Mouse (Mus musculus): ENCODE measurements around the gene Ikzf4. TPM values are rescaled to one million over a fixed set of nuclear protein-coding genes. Genes with fewer than 3 reads are reported as not detected.

Ikzf4 gene
- not detected in 2 replicates for polyA plus RNA-seq (2012; ENCODE audit: insufficient read depth, insufficient read length, low replicate concordance, missing spikeins)

DNA sequence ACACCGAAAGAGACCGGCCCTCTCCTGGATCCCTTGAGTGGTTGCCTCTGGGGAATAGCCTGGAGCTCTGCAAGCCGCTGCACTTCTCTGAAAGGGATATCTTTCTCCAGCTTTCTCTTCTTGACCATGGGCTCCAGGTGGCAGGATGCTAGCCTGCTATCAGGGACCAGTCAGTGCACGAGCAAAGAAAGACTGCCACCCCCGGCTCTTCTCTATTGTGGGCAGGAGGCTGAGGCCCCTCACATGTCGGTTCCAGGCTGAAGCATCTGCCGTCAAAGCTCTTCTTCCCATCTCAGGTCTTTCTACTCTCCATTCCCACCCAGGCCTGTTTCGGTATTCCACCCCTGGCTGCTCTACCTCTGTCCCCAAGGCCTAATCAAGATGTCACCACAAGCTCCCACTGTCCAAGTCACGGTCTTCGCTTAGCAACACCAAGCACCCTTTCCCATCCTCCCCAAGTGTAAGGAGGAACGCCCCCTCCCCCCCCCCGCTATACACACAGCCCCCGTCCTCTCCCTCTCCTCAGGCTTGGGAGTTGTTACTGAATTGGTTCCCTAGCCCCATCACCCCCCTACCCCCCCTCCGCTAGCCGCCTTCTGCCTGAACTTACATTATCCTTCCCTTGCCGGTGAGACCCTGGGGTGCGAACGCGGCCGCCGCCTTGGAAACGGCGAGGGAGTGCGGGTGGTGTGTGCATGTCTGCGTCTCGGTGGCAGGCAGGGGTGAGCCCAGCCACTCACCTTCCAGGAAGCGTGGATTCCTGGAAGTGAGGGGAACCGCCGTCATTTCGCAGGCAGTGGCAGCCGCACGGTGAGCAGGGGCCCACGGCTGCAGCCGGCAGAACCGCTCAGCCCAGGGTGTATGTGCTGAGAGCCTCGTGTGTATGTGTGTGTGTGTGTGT lies at the start of gene Ikzf4:
Gene Ikzf4, minus strand, starts transcription at position 881 of the 901 bp plus-strand sequence.
- peaks cover 22% of the 10 kb centered on the region for H3K4me1 ChIP-seq (ENCODE audit: control insufficient read depth, insufficient read depth, low read length)
- no peak for TF ChIP-seq POLR2A (IDR thresholded peaks at IDR 0.05; ENCODE audit: insufficient read depth, low read depth, low read length)
- no peak for TF ChIP-seq CTCF (IDR thresholded peaks at IDR 0.05; ENCODE audit: insufficient read depth, low read depth, low read length)

DNA sequence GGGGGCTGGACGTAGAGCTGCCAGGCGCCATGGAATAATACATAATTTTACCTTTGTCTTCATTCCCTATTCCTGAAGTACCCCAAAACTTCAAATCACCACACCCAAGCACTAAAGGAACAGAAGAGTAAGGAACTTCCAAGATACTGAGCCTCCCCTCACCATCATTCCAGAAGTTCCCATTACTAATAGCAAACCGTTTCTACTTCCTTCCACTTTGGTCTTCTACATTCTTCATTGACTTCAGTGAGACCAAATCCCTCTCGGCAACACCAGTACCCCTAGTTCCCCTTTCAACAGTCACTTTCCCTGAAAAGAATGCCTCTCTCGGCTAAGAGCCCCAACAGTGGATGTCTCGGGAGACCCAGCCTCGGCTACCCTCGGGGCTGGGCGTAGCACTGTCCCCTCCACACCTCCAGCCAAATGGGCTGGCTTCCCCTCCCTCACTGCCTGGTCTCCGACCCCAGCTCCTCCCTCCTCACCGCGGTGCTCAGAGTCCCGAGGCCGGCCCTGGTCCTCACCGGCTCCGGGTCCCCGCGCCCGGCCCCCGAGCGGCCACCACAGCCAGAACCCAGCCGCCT lies 49.7 kb upstream of the Ikzf4 start:
- TF ChIP-seq POLR2A (IDR thresholded peaks at IDR 0.05; ENCODE audit: insufficient read depth, low read depth, low read length): no peak
- TF ChIP-seq CTCF (IDR thresholded peaks at IDR 0.05; ENCODE audit: insufficient read depth, low read depth, low read length): no peak
- Histone ChIP-seq H3K4me1 (ENCODE audit: control insufficient read depth, insufficient read depth, low read length) (0 out of 2 replicates have a peak, but pooled peaks cover 2% of the 10 kb centered on the region), H3K4me3 (ENCODE audit: insufficient read depth, low read depth, low read length) (peak overlapping the region; percentile 89), H3K27ac (ENCODE audit: insufficient read depth, low read depth, low read length) (peak overlapping the region; percentile 90)
- WGBS: 2% methylated on average over 22 of the region's 22 CpGs

More for the DNA sequence above, at the start of gene Ikzf4:
- peak within 1 kb of the TSS; percentile 97 for H3K4me3 ChIP-seq (ENCODE audit: insufficient read depth, low read depth, low read length)
- peak within 1 kb of the TSS; percentile 95 for H3K27ac ChIP-seq (ENCODE audit: insufficient read depth, low read depth, low read length)
- WGBS: 3% methylated on average over 35 of the region's 36 CpGs

DNA sequence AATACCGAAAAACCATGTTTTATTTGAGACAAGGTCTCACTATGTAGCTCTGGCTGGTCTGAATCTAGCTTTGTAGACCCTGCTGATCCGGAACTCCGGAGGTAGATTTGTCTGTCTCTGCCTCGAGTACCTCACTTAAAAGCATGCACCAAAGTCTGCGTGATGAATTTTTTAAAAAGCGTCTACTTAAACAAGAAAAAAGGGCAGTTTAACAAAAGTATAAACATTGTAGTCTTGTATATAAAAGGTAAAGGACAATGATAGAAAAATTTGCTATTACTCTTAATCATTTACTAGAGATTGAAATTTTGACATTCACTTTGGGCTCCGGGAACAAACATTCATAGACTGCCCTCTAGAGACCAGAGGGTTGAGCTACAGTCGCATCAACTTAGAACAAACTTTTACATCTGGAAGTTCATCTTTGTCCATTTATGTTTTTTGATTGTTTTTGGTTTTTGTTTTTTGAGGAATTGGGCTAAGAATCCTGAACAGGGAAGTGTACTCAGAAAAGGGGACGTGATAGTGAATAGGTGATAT lies 28.7 kb upstream of the Ikzf4 start:
- Histone ChIP-seq H3K4me1 (ENCODE audit: control insufficient read depth, insufficient read depth, low read length) (no peaks in the 10 kb centered on the region), H3K4me3 (ENCODE audit: insufficient read depth, low read depth, low read length) (peak overlapping the region; percentile 70), H3K27ac (ENCODE audit: insufficient read depth, low read depth, low read length) (0 out of 2 replicates have a peak overlapping the region, but pooled peaks have one; percentile 49)
- TF ChIP-seq CTCF (IDR thresholded peaks at IDR 0.05; ENCODE audit: insufficient read depth, low read depth, low read length): no peak
- no peak for TF ChIP-seq POLR2A (IDR thresholded peaks at IDR 0.05; ENCODE audit: insufficient read depth, low read depth, low read length)
- 2% methylated on average over 9 of the region's 9 CpGs for WGBS

- peak within 1 kb of the TSS; percentile 70 for H3K4me3 ChIP-seq (ENCODE audit: insufficient read depth, low read depth, low read length)
- TF ChIP-seq CTCF (IDR thresholded peaks at IDR 0.05; ENCODE audit: insufficient read depth, low read depth, low read length): no peak
- TF ChIP-seq POLR2A (IDR thresholded peaks at IDR 0.05; ENCODE audit: insufficient read depth, low read depth, low read length): peak; percentile 62; the same call in 1 of the 2 replicates
- no peaks in the 10 kb centered on the region for H3K4me1 ChIP-seq (ENCODE audit: control insufficient read depth, insufficient read depth, low read length)
- under 1% methylated on average over 60 of the region's 60 CpGs for WGBS
- 0 out of 2 replicates have a peak within 1 kb of the TSS, but pooled peaks have one; percentile 49 for H3K27ac ChIP-seq (ENCODE audit: insufficient read depth, low read depth, low read length)
Observed at GRCm38 (mm10) chr10:128673763-128674468, 28.1 kb upstream of the Ikzf4 start, which contains the start of gene Suox. Suox (minus strand) TSS chr10:128674073.

DNA sequence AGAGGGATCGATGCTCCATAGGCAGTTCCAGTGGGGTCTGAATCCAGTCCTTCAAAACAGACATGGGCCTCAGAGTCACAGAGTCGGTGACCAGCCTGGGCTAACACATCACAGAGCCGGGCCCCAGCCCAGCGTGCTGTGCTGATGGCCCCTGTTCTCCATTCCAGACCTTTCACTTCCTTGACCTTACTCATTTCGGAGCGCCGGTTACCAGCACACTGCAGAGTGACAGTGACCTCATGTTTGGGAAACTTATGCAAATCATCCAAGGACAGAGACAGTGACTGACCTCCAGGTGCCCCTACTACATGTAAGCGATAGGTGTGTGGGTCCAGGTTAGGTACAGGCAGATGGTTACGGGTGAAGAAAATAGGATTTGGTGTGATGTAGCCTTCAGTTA lies 25.4 kb upstream of the Ikzf4 start:
- Histone ChIP-seq H3K27ac (ENCODE audit: insufficient read depth, low read depth, low read length) (no peak overlapping the region), H3K4me3 (ENCODE audit: insufficient read depth, low read depth, low read length) (no peak overlapping the region), H3K4me1 (ENCODE audit: control insufficient read depth, insufficient read depth, low read length) (no peaks in the 10 kb centered on the region)
- 96% methylated on average over 9 of the region's 9 CpGs for WGBS
- TF ChIP-seq POLR2A (IDR thresholded peaks at IDR 0.05; ENCODE audit: insufficient read depth, low read depth, low read length): no peak
- TF ChIP-seq CTCF (IDR thresholded peaks at IDR 0.05; ENCODE audit: insufficient read depth, low read depth, low read length): no peak

GRCm38 (mm10) chr10:128668790-128669672 lies 23.2 kb upstream of the Ikzf4 start:
- Histone ChIP-seq H3K4me1 (ENCODE audit: control insufficient read depth, insufficient read depth, low read length) (no peaks in the 10 kb centered on the region), H3K27ac (ENCODE audit: insufficient read depth, low read depth, low read length) (peak overlapping the region; percentile 76), H3K4me3 (ENCODE audit: insufficient read depth, low read depth, low read length) (peak overlapping the region; percentile 95)
- under 1% methylated on average over 42 of the region's 42 CpGs for WGBS
- no peak for TF ChIP-seq CTCF (IDR thresholded peaks at IDR 0.05; ENCODE audit: insufficient read depth, low read depth, low read length)
- TF ChIP-seq POLR2A (IDR thresholded peaks at IDR 0.05; ENCODE audit: insufficient read depth, low read depth, low read length): peak; percentile 28; the same call in 1 of the 2 replicates

DNA sequence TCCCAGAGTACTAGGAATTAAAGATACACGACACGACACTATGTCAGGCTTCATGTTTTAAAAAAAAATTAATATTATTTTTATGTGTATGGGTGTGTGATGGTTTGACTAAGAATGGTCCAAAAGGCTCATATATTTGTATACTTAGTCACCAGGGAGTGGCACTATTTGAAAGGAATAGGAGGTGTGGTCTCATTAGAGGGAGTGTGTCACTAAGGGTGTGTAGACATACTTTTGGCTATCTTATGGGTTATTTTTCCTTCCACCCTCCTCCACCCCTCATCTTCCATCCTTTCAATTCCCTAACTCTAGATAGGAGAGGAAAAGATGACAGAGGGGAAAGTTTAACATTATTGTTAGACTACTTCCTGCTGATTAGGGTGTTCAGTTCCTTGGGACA lies 20.0 kb upstream of the Ikzf4 start:
- TF ChIP-seq POLR2A (IDR thresholded peaks at IDR 0.05; ENCODE audit: insufficient read depth, low read depth, low read length): no peak
- no peak for TF ChIP-seq CTCF (IDR thresholded peaks at IDR 0.05; ENCODE audit: insufficient read depth, low read depth, low read length)
- no peaks in the 10 kb centered on the region for H3K4me1 ChIP-seq (ENCODE audit: control insufficient read depth, insufficient read depth, low read length)
- WGBS: 96% methylated on average over 2 of the region's 2 CpGs
- no peak overlapping the region for H3K27ac ChIP-seq (ENCODE audit: insufficient read depth, low read depth, low read length)
- H3K4me3 ChIP-seq (ENCODE audit: insufficient read depth, low read depth, low read length): no peak overlapping the region
